Mouse (Mus musculus) left cerebral cortex, postnatal 36 days (tissue): ENCODE data around the gene Igsf3. TPM values are rescaled to one million over a fixed set of nuclear protein-coding genes. Genes with fewer than 3 reads are reported as not detected.
A peak's percentile ranks its signal among the peaks of the same experiment; 100 is the strongest.

Experiments used
- DNase-seq, 2 experiments: peaks; one replicate each; pipeline ENCODE4 v3.0.0; 2021 to 2022; ENCODE audit warnings: low spot score in 2 of 2, mixed read lengths in 1 of 2
- intact Hi-C: fragments of 180-260 bp; cut with DNase I; formaldehyde crosslinking; loops from one replicate; pipeline ENCODE4 v1.15.1; 2025
- total RNA-seq, 2 experiments: library from RNA; stranded (reverse); gene quantifications; 2 replicates each; pipeline ENCODE4 v1.2.3; 2021

Igsf3 gene
- 10 to 100 TPM; 19.4 to 23.3 TPM for total RNA-seq

DNA sequence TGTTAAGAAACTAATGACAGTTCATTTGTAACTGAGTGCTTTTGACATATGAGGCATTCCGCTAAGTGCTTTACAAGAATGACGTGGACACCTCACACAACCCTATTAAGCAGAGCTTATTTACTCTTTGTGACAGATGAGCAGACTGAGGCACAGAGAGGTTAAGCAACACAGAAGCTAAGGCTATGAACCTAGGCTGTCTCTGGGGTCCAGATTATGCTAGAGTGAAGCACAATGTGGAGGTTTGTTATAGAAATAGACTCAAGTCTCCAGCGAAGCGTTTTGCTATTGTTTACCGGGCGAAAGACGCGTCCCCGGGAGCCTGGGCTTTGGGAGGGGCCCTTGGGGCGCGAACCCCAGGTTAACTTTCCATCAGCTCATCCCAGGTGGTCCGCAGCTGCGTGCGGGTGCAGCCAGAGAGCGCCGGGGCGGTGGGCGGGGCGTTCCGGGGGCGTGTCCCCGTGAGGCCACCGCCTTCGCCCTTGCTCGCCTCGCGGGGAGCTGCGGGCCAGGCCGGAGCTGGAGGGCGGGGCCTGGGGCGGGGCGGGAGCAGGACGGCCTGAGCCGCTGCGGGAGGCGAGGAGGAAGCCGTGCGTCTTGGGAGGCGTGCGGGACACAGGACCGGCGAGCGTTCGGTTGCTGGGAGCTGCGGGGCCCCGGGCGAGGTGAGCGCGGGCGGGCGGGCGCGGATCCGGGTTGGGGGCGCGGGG is at the start of gene Igsf3:
Gene Igsf3, plus strand, starts transcription at position 546 of the 710 bp plus-strand sequence.
- peak; percentile 50 to 72 for DNase-seq
- intact Hi-C loops = loop anchor here (5.0 kb wide), 2 partner anchors 71 to 74 kb away; no protein-coding TSS in a partner anchor

- intact Hi-C loops = no loop called here
- no peak for DNase-seq
These were observed 49.6 kb upstream of the Igsf3 start for GRCm38 (mm10) chr3:101327248-101327647.

- intact Hi-C loops = no loop called here
- DNase-seq = no peak
These were observed 48.3 kb upstream of the Igsf3 start for GRCm38 (mm10) chr3:101328617-101329016.

DNA sequence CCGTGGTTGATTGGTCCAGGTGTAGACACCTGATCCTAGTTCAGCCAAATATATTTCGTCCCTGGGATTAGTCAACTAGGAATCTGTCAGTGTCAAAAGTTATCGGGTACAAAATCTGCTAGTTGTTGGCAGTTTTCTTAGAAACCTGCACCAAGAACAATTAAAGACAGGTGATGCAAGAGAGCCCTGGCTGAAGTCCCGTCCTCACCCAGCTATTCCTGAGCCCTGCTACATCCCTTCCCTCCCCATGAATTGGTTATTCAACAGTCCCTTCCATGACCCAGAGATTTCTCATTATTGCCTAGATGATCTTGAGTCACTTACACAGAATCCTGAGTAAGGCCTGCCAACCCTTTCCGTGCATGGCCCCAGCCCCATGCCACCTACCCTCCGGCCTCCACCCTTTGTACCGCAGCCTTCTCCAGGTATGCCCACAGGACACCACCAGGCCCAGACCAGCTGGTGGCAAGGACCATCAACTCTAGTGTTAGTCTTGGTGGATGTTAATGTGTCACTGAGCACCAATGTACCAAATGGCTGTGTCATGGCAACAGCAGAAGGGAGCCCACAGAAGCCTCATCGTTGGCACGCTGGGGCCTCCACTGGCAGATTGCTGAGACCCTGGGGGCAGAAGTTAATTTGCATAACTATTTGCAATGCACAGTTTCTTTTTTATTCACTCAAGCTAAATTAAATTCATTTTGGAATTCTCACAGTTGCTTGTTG is 33.5 kb upstream of the Igsf3 start:
- intact Hi-C loops = no loop called here
- DNase-seq = peak in 1 of 2 experiments; percentile 39

DNA sequence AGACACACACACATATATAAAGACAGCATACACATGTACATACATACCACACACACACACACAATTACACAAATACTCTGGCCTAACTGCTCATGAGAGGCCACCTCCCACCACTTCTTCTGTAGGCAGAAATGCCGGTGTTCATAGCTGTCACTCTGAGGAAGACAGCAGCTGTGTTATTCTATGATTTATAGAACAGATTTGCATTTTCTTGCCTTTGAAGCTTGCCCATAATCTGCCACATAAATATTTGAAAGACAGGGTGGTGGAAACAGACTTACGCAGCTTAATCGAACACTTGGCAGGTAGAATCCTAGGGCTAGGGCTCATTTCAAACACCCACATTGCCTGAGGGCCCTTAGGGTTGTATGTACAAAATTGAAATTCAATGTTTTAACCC is 32.6 kb upstream of the Igsf3 start:
- intact Hi-C loops = no loop called here
- no peak for DNase-seq

DNA sequence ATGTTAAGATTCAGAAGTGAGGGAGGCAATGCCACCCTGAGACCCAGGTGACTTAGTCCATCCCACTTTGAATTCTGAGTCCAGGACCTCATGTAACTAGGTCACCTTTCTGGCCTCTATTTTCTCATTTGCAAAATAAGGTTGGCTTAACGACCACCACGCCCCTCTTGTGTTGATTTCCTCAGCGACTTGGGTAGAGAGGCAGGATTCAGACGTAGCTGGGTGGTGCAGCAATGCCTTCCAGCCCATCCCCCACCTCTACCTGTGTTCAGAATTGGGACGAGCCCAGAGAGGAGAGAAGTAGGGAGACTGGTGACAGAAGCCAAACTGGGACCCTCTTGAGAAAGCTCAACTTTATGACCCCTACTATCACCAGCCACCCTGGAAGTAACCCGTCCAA is 31.6 kb upstream of the Igsf3 start:
- no peak for DNase-seq
- intact Hi-C loops = no loop called here

- no peak for DNase-seq
- intact Hi-C loops = no loop called here
These were observed 30.1 kb upstream of the Igsf3 start for GRCm38 (mm10) chr3:101346806-101347205.

- intact Hi-C loops = no loop called here
- DNase-seq = no peak
These were observed 28.3 kb upstream of the Igsf3 start for GRCm38 (mm10) chr3:101348501-101349161.

DNA sequence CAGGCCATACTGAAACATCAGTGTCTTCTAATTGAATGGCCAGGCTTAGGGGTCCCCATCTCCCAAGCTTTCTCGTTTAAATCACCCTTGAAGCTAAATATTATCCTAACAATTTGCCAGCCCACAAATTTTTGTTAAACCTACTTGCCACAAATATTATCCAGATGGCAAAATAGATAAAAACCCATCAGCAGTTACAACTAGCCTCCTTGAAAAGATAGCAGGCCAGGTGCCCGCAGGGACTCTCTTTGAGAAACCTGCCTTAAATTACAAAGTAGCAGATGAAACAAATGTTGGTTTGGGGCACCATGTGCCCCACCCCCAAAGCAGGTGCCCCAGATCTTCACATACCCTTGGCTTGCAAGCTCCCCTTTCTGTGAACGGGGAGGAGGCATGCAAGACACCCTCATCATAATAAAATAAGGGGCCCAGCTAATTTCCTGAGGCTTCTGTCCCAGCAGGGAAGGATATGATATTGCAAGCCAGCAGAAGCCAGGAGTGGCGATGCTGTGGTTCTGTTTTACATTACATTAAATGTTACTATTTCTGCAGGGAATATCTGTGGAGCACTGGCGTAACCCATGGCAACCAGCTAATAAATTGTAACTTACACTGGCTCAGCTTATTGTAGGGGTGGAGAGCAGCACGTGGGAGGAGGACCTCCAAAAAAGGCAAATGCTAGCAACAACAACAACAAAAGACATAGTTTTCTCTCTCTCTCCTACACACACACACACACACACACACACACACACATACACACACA is 27.2 kb upstream of the Igsf3 start:
- intact Hi-C loops = no loop called here
- DNase-seq = no peak

DNA sequence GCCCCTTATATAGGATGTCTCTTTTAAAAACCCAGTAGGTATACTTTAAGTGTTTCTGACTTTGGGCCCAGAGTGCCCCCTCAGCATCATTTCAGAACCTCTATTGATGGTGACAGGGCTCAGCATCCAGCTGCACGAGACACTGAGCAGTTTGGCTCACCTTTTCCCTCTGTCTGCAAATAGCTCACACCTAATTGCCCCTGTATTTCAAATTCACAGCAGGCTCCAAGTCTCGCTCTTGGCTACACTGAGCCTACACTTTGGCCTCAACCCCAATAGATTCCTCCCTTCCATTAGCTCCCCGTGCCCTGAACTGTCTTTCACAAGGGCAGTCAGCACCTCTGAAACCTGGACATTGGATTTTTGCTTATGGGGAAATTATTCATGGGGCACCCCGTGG is 26.5 kb upstream of the Igsf3 start:
- no peak for DNase-seq
- intact Hi-C loops = no loop called here

DNA sequence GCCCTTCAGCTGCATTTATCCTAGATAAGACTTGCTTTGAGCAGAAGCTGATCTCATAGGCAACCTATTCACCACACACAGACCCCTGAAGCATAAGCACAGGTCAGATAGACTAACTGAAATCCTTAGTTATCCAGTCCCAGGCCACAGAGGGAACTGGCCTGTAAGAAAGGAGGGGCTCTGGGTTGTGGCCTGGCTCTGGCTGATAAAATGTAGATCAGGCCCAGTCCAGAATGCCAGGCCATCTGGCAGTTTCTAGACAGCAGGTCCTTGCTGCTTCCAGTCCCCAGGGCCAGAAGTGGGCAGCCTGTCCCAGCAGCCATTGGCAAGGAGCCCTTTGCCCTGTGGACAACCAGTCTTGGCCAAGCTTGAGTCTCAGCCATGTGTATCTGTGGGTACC is 22.4 kb upstream of the Igsf3 start:
- intact Hi-C loops = no loop called here
- DNase-seq = no peak

DNA sequence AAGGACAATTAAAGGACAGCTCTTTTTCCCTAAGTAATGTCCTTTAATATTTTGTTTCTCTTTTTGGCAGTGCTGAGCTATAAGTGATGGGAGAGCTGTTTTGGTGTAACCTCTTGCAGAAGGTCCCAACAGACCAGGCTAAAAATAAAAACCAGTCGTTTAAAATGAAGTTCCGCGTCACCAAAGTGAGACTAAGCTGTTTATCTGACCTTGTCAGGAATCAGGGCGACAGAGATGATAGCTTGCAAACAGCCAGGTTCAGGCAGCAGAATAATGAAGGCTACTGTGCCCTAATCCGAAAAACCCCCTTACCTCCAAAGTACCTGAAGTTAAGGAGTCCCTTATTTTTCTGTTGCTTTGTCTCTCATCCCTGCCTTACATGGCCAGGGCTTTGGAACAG is 21.2 kb upstream of the Igsf3 start:
- intact Hi-C loops = no loop called here
- DNase-seq = no peak

- intact Hi-C loops = no loop called here
These were observed 20.0 kb upstream of the Igsf3 start for GRCm38 (mm10) chr3:101356583-101357553.

GRCm38 (mm10) chr3:101360832-101361231 is 16.1 kb upstream of the Igsf3 start:
- intact Hi-C loops = no loop called here
- no peak for DNase-seq

More at GRCm38 (mm10) chr3:101356583-101357553, 20.0 kb upstream of the Igsf3 start:
- DNase-seq = no peak

DNA sequence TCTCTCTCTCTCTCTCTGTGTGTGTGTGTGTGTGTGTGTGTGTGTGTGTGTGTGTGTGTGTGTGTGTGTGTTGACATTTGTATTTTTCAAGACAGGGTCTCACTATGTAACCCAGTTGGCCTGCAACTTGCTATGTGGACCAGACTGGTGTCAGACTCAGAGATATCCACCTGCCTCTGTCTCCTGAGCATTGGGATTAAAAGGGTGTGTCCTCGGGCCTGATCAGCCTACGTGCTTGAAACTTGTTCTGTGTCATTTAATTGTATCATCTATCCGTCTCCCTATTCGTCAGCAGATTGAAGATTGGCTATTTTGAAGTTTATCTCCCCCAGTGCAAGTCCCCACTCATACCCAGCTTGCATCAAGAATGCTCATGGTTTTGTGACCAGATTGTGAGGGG is 14.5 kb upstream of the Igsf3 start:
- intact Hi-C loops = no loop called here
- no peak for DNase-seq

DNA sequence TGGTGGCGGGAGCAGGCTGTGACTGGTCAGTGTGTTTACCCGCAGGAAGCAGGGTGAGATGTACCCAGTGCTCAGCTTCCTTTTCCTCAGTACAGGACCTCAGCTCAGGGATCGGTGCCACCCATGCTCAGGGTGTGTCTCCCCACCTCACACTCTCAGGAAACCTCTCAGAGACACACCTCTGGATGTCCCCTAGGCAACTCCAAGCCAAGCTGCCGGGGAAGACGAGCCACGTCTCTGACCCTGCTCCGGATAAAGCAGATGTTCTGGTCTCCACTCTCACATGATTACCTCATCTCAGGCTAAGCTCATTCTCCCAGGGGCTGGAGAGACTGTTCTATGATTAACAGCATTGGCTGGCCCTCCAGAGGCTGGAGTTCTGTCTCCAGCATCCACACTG is 13.3 kb upstream of the Igsf3 start:
- intact Hi-C loops = no loop called here
- DNase-seq = no peak

GRCm38 (mm10) chr3:101365081-101365612 is 11.7 kb upstream of the Igsf3 start:
- intact Hi-C loops = no loop called here
- no peak for DNase-seq

DNA sequence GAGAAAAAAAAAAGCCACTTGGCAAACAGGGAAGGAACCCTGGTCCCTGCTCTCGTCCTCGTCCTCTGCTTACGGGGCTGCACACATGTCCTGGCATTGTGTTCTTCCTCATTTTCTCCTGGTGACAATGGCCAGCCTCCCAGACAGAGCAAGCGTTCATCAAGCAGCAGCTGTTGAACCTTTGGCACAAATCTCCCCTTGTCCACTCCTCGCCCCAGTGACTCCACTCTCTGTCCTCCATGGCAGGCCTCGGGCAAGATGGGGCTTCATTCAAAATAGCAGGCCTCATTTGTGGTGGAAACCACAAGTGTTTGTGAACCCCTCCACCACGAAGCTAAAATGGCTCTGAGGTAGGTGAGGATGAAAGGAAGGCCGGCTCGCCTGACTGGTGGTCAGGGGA is 11.0 kb upstream of the Igsf3 start:
- intact Hi-C loops = no loop called here
- DNase-seq = no peak

- intact Hi-C loops = no loop called here
- no peak for DNase-seq
These were observed 9.5 kb upstream of the Igsf3 start for GRCm38 (mm10) chr3:101367372-101367771.
